Mouse (Mus musculus) lung, adult 18-20 months (tissue): ENCODE data around the gene Sema6d.

Source experiments
- DNase-seq, 2 experiments: peaks; one replicate each; pipeline ENCODE4 v3.0.0; 2022; ENCODE audit warnings: mixed read lengths in 2 of 2

Gene Sema6d

DNA sequence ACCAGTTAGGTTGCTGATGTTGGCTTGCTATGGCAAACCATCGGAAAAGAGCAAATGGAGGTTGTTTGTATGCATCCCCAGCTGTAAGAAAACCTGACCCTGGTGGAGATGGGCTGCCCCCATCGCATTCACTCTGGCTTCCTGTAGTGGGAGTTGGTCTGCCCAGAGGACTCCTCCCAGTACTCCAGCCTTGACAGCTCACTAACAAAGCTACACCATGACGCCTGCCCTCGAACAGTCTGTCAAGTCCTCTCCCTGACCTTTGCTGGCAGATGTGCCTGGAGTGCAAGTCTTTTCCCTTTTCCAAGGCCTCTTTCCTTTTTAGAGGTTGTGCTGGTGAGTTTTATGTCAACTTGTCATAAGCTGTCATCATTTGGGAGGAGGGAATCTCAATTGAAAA lies 388.8 kb downstream of the Sema6d start:
- DNase-seq = no peak

GRCm38 (mm10) chr2:124485761-124486160 lies 396.0 kb downstream of the Sema6d start:
- DNase-seq = no peak

GRCm38 (mm10) chr2:124490010-124490801 lies 400.4 kb downstream of the Sema6d start:
- peak in 1 of 2 experiments; percentile 18 for DNase-seq

GRCm38 (mm10) chr2:124495751-124496150 lies 406.0 kb downstream of the Sema6d start:
- no peak for DNase-seq

DNA sequence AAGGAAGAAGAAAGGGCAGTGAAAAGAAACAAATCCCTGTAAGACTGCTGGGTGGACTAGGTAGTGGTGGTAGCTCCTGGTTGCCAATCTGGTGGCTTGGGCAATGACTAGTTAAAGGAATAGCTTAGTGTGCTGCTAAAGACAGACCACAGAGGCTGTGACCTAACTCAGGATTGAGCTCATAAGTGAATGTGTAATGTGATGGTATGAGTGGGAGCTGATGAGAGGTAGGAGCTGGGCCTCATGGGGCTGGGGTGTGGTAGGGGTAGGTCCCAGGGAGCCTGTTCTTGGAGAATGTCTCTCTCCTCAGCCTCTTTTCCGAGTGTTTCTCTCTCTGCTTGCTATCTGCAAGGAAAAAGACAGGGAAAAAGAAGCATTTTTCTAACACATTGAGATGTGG lies 409.9 kb downstream of the Sema6d start:
- DNase-seq = no peak

GRCm38 (mm10) chr2:124505784-124506489 lies 416.2 kb downstream of the Sema6d start:
- DNase-seq = no peak

GRCm38 (mm10) chr2:124507804-124508203 lies 418.0 kb downstream of the Sema6d start:
- no peak for DNase-seq

- no peak for DNase-seq
Measured at GRCm38 (mm10) chr2:124509479-124509878, 419.7 kb downstream of the Sema6d start.

DNA sequence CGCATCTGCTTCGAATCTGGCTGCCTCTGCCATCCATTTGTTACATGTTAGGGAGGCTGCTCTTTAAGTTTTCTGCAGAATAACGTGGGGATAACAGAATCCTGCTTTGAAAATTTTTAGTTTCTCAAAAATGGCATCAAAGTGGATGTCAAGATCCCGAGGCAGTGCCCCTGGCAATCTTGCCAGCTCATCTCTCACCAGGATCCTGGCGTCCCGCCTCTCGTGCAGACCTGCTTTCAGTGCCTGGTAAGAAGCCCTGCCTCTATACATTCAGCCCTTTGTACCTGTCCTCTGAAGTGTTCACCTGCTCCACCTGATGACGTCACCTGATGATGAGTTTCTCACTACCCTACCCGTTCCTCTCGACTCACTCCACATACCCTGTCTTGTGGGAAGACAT lies 422.1 kb downstream of the Sema6d start:
- DNase-seq = no peak

DNA sequence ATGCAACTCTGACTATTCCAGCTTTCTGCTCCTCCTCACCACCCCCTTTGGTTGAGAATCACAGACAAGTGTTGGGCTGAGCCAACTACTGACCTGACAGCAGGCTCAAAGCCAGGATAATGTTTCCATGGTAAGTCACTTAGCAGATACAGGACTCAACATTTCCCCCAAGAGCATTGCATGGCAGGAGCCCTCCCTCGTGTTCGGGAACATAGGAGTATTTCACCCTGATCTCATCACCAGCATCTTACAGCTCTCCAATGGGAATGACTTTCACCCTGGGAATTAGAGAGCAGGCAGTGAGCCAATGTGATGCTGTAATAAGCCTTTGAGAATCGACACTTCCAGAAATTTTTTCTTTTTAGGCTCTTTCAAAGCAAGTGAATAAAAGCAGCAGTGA lies 432.7 kb downstream of the Sema6d start:
- peak in 1 of 2 experiments; percentile 10 for DNase-seq

DNA sequence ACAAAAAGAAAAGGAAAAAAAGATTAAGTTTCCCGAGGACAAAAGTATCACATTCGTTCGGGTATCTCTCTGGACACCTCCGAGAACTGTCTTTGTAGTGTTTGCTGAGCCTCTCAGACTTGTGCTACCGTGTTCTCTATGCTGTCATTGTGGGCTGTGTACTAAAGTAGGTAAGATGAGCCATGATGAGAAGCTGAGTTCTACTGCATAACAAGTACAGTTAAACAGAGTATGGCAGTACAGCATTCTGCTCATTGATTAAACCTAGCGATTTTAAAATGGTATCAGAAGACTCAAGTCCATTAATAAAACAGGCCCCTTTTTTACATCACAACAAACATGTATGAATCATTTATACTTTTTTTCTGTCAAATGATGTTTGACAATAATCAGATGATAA lies 433.9 kb downstream of the Sema6d start:
- no peak for DNase-seq

GRCm38 (mm10) chr2:124524167-124524566 lies 434.4 kb downstream of the Sema6d start:
- DNase-seq = no peak

DNA sequence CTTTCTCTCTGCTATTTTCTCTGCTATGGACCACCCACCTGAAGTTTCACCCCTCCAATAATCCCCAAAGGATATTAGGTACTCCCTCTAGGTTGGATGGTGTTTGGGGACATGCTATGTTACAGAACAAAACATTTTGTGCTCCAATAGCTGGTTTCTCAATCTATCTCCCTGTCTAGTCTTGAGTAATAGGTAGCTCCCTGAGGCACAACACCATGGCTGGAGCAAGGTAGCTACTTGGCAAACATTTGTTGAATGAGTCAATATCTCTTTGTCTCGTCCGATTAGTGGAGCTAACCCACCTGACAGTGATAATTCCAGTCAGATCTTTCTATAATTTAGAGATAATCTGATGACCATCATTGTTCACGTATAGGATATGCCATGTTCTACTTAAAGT lies 437.9 kb downstream of the Sema6d start:
- DNase-seq = no peak

GRCm38 (mm10) chr2:124530441-124530840 lies 440.7 kb downstream of the Sema6d start:
- DNase-seq = no peak

- no peak for DNase-seq
Measured at GRCm38 (mm10) chr2:124531062-124531461, 441.3 kb downstream of the Sema6d start.

- DNase-seq = no peak
Measured at GRCm38 (mm10) chr2:124532906-124533305, 443.1 kb downstream of the Sema6d start.

GRCm38 (mm10) chr2:124533602-124534001 lies 443.8 kb downstream of the Sema6d start:
- no peak for DNase-seq

DNA sequence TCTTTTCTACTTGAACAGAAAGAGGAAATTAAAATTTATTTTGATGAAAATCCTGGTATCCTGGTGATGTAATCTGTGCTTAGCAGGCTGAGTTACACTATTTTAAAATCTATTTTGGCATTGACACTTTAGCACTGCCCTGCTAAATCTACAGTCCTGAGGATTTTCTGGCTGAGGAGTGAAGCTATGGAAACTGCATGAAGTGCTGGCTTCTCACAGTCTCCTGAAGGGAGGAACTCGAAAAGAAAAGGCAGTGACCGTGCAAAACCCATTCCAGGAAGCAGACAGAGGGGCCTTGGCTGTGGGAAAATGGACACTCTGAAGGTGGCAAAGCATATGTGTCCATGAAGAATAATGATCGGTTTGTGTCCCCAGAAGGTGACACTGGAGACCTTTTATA lies 460.5 kb downstream of the Sema6d start:
- DNase-seq = no peak

- DNase-seq = peak in 1 of 2 experiments; percentile 2
Measured at GRCm38 (mm10) chr2:124554751-124555415, 465.1 kb downstream of the Sema6d start.

GRCm38 (mm10) chr2:124556861-124557499 lies 467.2 kb downstream of the Sema6d start:
- DNase-seq = no peak

GRCm38 (mm10) chr2:124558021-124558420 lies 468.3 kb downstream of the Sema6d start:
- no peak for DNase-seq

DNA sequence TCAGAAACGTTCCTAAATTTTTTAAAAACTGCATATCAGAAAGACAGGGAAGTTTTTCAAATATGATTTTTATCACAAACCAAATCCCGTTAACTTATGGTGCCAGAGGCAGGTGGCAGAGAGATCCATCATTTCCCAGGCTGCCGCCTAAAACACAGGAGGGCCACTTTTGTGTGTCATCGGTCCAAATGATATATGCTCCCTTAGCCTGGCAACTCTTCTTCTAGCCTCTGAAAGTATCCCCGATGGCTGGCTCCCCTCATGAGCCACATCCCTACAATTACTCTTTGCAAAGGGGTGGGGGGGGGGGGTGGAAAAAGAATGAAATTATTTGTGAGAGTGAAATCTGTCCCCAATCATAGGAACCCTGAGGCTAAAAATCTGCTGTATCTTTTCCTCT lies 471.9 kb downstream of the Sema6d start:
- no peak for DNase-seq

- no peak for DNase-seq
Measured at GRCm38 (mm10) chr2:124562091-124562490, 472.3 kb downstream of the Sema6d start.
